Mouse (Mus musculus): ENCODE results near the gene Dgkd.

GRCm38 (mm10) chr1:87933051-87933450 is 80.0 kb downstream of the Dgkd start:
- TF ChIP-seq POLR2A (IDR thresholded peaks at IDR 0.05; ENCODE audit: low read depth, low read length): no peak
- no peak for TF ChIP-seq CTCF (conservative IDR thresholded peaks at IDR 0.05; ENCODE audit: insufficient read depth, insufficient read length, low read depth, low read length)
